Comparison of ENCODE assay signal across 19 mouse cellular contexts in genomic region chr12:96442546-96442945, GRCm38 (mm10).
DNase-seq lines count a peak whose midpoint lies in the region; ATAC-seq lines count a peak whose summit lies in the region.
"Had no signal": no experiment of that assay in that cellular context is flagged by ENCODE, and none has a peak within 500 bp of the region (broad histone marks: within the 10 kb centered on the region; RNA-seq: fewer than 3 reads in every experiment).

No protein-coding gene starts in this region.

- no peak overlapping the region for H3K27ac ChIP-seq in kidney, embryonic 16.5 days (ENCODE audit: low read length)
- no peak overlapping the region for H3K27ac ChIP-seq in midbrain, embryonic 14.5 days (replicated peaks; ENCODE audit: low read depth, low read length)
- no peak overlapping the region for H3K27ac ChIP-seq in midbrain, embryonic 16.5 days (ENCODE audit: low read length)
- H3K27ac ChIP-seq: embryonic facial prominence, embryonic 12.5 days; hindbrain, embryonic 12.5 days had no signal

- no peaks in the 10 kb centered on the region for H3K27me3 ChIP-seq in kidney, embryonic 16.5 days (ENCODE audit: insufficient read depth, low read length)
- H3K27me3 ChIP-seq in midbrain, embryonic 14.5 days (ENCODE audit: control insufficient read depth, insufficient read depth, low read length): no peaks in the 10 kb centered on the region
- H3K27me3 ChIP-seq in midbrain, embryonic 16.5 days (ENCODE audit: control insufficient read depth, insufficient read depth, low read depth, low read length): no peaks in the 10 kb centered on the region
- H3K27me3 ChIP-seq: embryonic facial prominence, embryonic 12.5 days; heart, embryonic 12.5 days; hindbrain, embryonic 12.5 days had no signal

- no peaks in the 10 kb centered on the region for H3K36me3 ChIP-seq in kidney, embryonic 16.5 days (ENCODE audit: insufficient read depth, low read length)
- H3K36me3 ChIP-seq in midbrain, embryonic 14.5 days (ENCODE audit: control insufficient read depth, insufficient read depth, low read length): no peaks in the 10 kb centered on the region
- no peaks in the 10 kb centered on the region for H3K36me3 ChIP-seq in midbrain, embryonic 16.5 days (ENCODE audit: control insufficient read depth, insufficient read depth, low read length)
- H3K36me3 ChIP-seq: embryonic facial prominence, embryonic 12.5 days; heart, embryonic 12.5 days; hindbrain, embryonic 12.5 days had no signal

- no peaks in the 10 kb centered on the region for H3K9me3 ChIP-seq in kidney, embryonic 16.5 days (ENCODE audit: low read length)
- no peaks in the 10 kb centered on the region for H3K9me3 ChIP-seq in midbrain, embryonic 14.5 days (ENCODE audit: control insufficient read depth, low read length)
- no peaks in the 10 kb centered on the region for H3K9me3 ChIP-seq in midbrain, embryonic 16.5 days (replicated peaks; ENCODE audit: control insufficient read depth, low read length, poor library complexity, severe bottlenecking)
- H3K9me3 ChIP-seq: embryonic facial prominence, embryonic 12.5 days; heart, embryonic 12.5 days; hindbrain, embryonic 12.5 days had no signal

- H3K4me3 ChIP-seq in kidney, embryonic 16.5 days (ENCODE audit: low read length): no peak overlapping the region
- no peak overlapping the region for H3K4me3 ChIP-seq in midbrain, embryonic 14.5 days (replicated peaks; ENCODE audit: low read depth, low read length)
- H3K4me3 ChIP-seq in midbrain, embryonic 16.5 days (ENCODE audit: low read depth, low read length): no peak overlapping the region
- H3K4me3 ChIP-seq: embryonic facial prominence, embryonic 12.5 days; heart, embryonic 12.5 days; hindbrain, embryonic 12.5 days had no signal

- DNase-seq in cerebellum, postnatal 10 days: peak; percentile 16 to 32
- DNase-seq in cerebellum, adult 18-20 months: no peak
- DNase-seq in kidney, postnatal 10 days: peak; percentile 12
- peak; percentile 22 for DNase-seq in midbrain, embryonic 14.5 days
- DNase-seq in brain, adult 2 months (ENCODE audit: low read depth, low spot score): peak; percentile 4
- DNase-seq in adipocyte (ENCODE audit: low spot score): no peak
- DNase-seq: adrenal gland, postnatal 36 days; cerebellum, adult 11-12 months; cerebellum, adult 9-11 months; forebrain, postnatal 0 days; gastrocnemius, postnatal 25 days had no signal

- no peaks in the 10 kb centered on the region for H3K4me1 ChIP-seq in kidney, embryonic 16.5 days (ENCODE audit: insufficient read depth, low read length)
- H3K4me1 ChIP-seq in midbrain, embryonic 14.5 days (ENCODE audit: control insufficient read depth, insufficient read depth, low read length): no peaks in the 10 kb centered on the region
- no peaks in the 10 kb centered on the region for H3K4me1 ChIP-seq in midbrain, embryonic 16.5 days (ENCODE audit: control insufficient read depth, insufficient read depth, low read length)
- H3K4me1 ChIP-seq: embryonic facial prominence, embryonic 12.5 days; heart, embryonic 12.5 days; hindbrain, embryonic 12.5 days had no signal

- H3K9ac ChIP-seq in kidney, embryonic 16.5 days (replicated peaks; ENCODE audit: low read length): no peak overlapping the region
- H3K9ac ChIP-seq in midbrain, embryonic 14.5 days (replicated peaks; ENCODE audit: low read length): no peak overlapping the region
- H3K9ac ChIP-seq in midbrain, embryonic 16.5 days (ENCODE audit: low read depth, low read length): no peak overlapping the region
- H3K9ac ChIP-seq: embryonic facial prominence, embryonic 12.5 days; forebrain, postnatal 0 days; heart, embryonic 12.5 days; hindbrain, embryonic 12.5 days had no signal

- no peak overlapping the region for H3K4me2 ChIP-seq in kidney, embryonic 16.5 days (replicated peaks; ENCODE audit: low read depth, low read length)
- H3K4me2 ChIP-seq in midbrain, embryonic 14.5 days (ENCODE audit: low read length): no peak overlapping the region
- H3K4me2 ChIP-seq in midbrain, embryonic 16.5 days (ENCODE audit: low read length): no peak overlapping the region
- H3K4me2 ChIP-seq: embryonic facial prominence, embryonic 12.5 days; heart, embryonic 12.5 days; hindbrain, embryonic 12.5 days had no signal

- 74% methylated on average over 3 of the region's 3 CpGs for WGBS in kidney, embryonic 16.5 days
- WGBS in midbrain, embryonic 14.5 days: 76% methylated on average over 3 of the region's 3 CpGs
- 73% methylated on average over 3 of the region's 3 CpGs for WGBS in midbrain, embryonic 16.5 days

- ATAC-seq in kidney, embryonic 16.5 days (ENCODE audit: low FRiP score, low TSS enrichment): no peak
- no peak for ATAC-seq in midbrain, embryonic 14.5 days (ENCODE audit: low FRiP score, low TSS enrichment)
- ATAC-seq in midbrain, embryonic 16.5 days: no peak
- ATAC-seq: forebrain, postnatal 0 days; hindbrain, embryonic 16.5 days; inflammation-experienced regulatory T-cells, adult 6 months; intestine, postnatal 0 days had no signal

Comparison
In these comparisons a context has a peak if more than half of its experiments do, and no peak if none do; other contexts are left out.
1. DNase-seq: peak in cerebellum, postnatal 10 days (2 of 2), kidney, postnatal 10 days (single experiment), midbrain, embryonic 14.5 days (single experiment) and brain, adult 2 months (single experiment); none in cerebellum, adult 18-20 months (0 of 2) and adipocyte (single experiment).